Mouse (Mus musculus) left cerebral cortex, adult 11 months (tissue): Measurements from ENCODE around the gene Ctnnbl1.

Source experiments
- DNase-seq: peaks from one replicate; pipeline ENCODE4 v3.0.0; 2022; ENCODE audit warnings: low spot score

The Ctnnbl1 gene

GRCm38 (mm10) chr2:157736854-157737850 lies at the start of gene Ctnnbl1:
Ctnnbl1 (plus strand) TSS chr2:157737401.
- DNase-seq: peak; percentile 99

- no peak for DNase-seq
Measured at GRCm38 (mm10) chr2:157687506-157687905, 49.7 kb upstream of the Ctnnbl1 start.

- no peak for DNase-seq
Measured at GRCm38 (mm10) chr2:157691266-157692105, 45.7 kb upstream of the Ctnnbl1 start.

- DNase-seq: no peak
Measured at GRCm38 (mm10) chr2:157692365-157692932, 44.8 kb upstream of the Ctnnbl1 start.

GRCm38 (mm10) chr2:157693576-157693975 lies 43.6 kb upstream of the Ctnnbl1 start:
- no peak for DNase-seq

- peak; percentile 15 for DNase-seq
Measured at GRCm38 (mm10) chr2:157696297-157696731, 40.9 kb upstream of the Ctnnbl1 start.

GRCm38 (mm10) chr2:157703155-157703554 lies 34.0 kb upstream of the Ctnnbl1 start:
- DNase-seq: no peak

GRCm38 (mm10) chr2:157704991-157705776 lies 32.0 kb upstream of the Ctnnbl1 start:
- DNase-seq: no peak

GRCm38 (mm10) chr2:157705777-157706158 lies 31.4 kb upstream of the Ctnnbl1 start:
- no peak for DNase-seq

- DNase-seq: no peak
Measured at GRCm38 (mm10) chr2:157707191-157707923, 29.8 kb upstream of the Ctnnbl1 start.

- no peak for DNase-seq
Measured at GRCm38 (mm10) chr2:157712677-157713076, 24.5 kb upstream of the Ctnnbl1 start.

- no peak for DNase-seq
Measured at GRCm38 (mm10) chr2:157715586-157716191, 21.5 kb upstream of the Ctnnbl1 start.

GRCm38 (mm10) chr2:157718441-157718840 lies 18.8 kb upstream of the Ctnnbl1 start:
- no peak for DNase-seq

GRCm38 (mm10) chr2:157723883-157724573 lies 13.2 kb upstream of the Ctnnbl1 start:
- DNase-seq: no peak

GRCm38 (mm10) chr2:157724574-157724914 lies 12.7 kb upstream of the Ctnnbl1 start:
- DNase-seq: no peak

- no peak for DNase-seq
Measured at GRCm38 (mm10) chr2:157744619-157745018, 7.4 kb downstream of the Ctnnbl1 start.

- no peak for DNase-seq
Measured at GRCm38 (mm10) chr2:157745735-157746134, 8.5 kb downstream of the Ctnnbl1 start.

GRCm38 (mm10) chr2:157746558-157746957 lies 9.4 kb downstream of the Ctnnbl1 start:
- DNase-seq: no peak

- no peak for DNase-seq
Measured at GRCm38 (mm10) chr2:157747989-157748388, 10.8 kb downstream of the Ctnnbl1 start.

- DNase-seq: no peak
Measured at GRCm38 (mm10) chr2:157750481-157750880, 13.3 kb downstream of the Ctnnbl1 start.
